11 mouse cellular contexts compared by ENCODE assay signal in the genomic region with DNA sequence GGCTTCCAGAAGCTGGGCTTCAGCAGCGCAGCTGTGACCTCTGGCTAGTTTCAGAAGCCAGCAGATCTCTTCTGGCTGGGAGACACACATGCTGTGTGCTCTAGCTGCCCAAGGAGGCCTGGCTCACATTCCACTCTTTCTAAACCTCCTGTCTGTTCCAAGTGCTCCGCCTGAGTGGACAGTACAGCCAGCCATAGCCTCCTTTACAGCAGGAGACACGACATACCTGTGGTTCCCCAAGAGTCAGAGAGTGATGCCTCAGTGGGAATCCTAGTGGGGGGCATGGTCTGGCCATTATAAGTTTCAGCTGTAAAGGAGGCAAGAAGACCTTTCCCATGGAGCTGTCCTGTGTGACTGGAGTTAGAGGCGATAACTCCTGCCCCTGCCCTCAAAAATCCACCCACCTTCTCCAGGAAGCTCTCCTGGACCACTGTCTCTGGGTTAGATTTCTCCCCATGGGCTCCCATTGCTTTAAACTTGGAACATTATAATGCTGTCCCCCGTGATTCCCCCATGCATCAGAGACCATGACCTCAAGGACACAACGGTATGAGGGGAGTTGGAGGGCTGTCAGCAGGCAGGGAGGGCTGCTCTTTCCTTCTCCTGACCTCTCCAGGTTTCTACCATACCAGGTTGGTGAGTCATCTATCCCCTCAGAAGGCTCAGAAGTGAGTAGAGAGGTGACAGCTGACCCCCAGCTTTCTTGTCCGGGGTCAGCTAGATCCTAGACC. TPM values are rescaled to one million over a fixed set of nuclear protein-coding genes. Genes with fewer than 3 reads are reported as not detected.
DNase-seq lines count a peak whose midpoint lies in the region; TF ChIP-seq lines count a peak whose summit lies in the region.
"Had no signal": no experiment of that assay in that cellular context is flagged by ENCODE, and none has a peak within 500 bp of the region (broad histone marks: within the 10 kb centered on the region; RNA-seq: fewer than 3 reads in every experiment).

No protein-coding gene starts in this region.

- peaks cover 28% of the 10 kb centered on the region; the same call in 1 of the 2 replicates for H3K79me2 ChIP-seq in liver, adult 2 months (ENCODE audit: control insufficient read depth, insufficient read depth, low read length)

- no peak overlapping the region for H3K27ac ChIP-seq in liver, adult 2 months (replicated peaks; ENCODE audit: insufficient read depth, low read depth, low read length)
- H3K27ac ChIP-seq: forebrain, embryonic 15.5 days had no signal

- TF ChIP-seq CTCF in liver, adult 2 months (IDR thresholded peaks at IDR 0.05; ENCODE audit: low read depth, low read length), result no peak

- 54% methylated on average over 7 of the region's 7 CpGs for WGBS in liver, adult 2 months

- TF ChIP-seq POLR2A in liver, adult 2 months (IDR thresholded peaks at IDR 0.05; ENCODE audit: extremely low read depth, insufficient read depth, low read length), result no peak

- no peaks in the 10 kb centered on the region for H3K36me3 ChIP-seq in liver, adult 2 months (ENCODE audit: control insufficient read depth, insufficient read depth, low read length)
- H3K36me3 ChIP-seq: embryonic facial prominence, embryonic 15.5 days; forebrain, embryonic 15.5 days had no signal

- no peak overlapping the region for H3K9ac ChIP-seq in liver, adult 2 months (ENCODE audit: low read depth, low read length)
- H3K9ac ChIP-seq: embryonic facial prominence, embryonic 15.5 days; forebrain, embryonic 15.5 days; lung, embryonic 14.5 days had no signal

- no peak overlapping the region for H3K4me3 ChIP-seq in liver, adult 2 months (ENCODE audit: insufficient read depth, low read depth, low read length)
- H3K4me3 ChIP-seq: forebrain, embryonic 15.5 days had no signal

- H3K27me3 ChIP-seq in liver, adult 2 months (ENCODE audit: control insufficient read depth, insufficient read depth, low read length), result no peaks in the 10 kb centered on the region
- H3K27me3 ChIP-seq: embryonic facial prominence, embryonic 15.5 days had no signal

- peak; percentile 68 for DNase-seq in gastrocnemius, adult 18-20 months (ENCODE audit: low spot score)
- no peak for DNase-seq in gastrocnemius, postnatal 10 days
- DNase-seq in liver, adult 2 months (ENCODE audit: extremely low read depth, low read depth, low spot score), result peak; percentile 87
- no peak for DNase-seq in liver
- peak; percentile 70 for DNase-seq in brain, adult 2 months (ENCODE audit: low read depth, low spot score)
- DNase-seq in gastrocnemius, adult 8-10 months (ENCODE audit: low spot score in 2 of 2), result peak; percentile 30 to 54
- DNase-seq in thymus, postnatal 10 days (ENCODE audit: low spot score in 2 of 2), result no peak
- no peak for DNase-seq in testis, postnatal 14 days (ENCODE audit: low spot score)
- DNase-seq: lung, embryonic 14.5 days had no signal

- peaks cover 21% of the 10 kb centered on the region for H3K4me1 ChIP-seq in liver, adult 2 months (ENCODE audit: control insufficient read depth, insufficient read depth, low read length)

RNA-seq across cellular contexts. Expression of a gene that starts 1.4 kb away (rescaled TPM):
- 1 to 10 TPM; 3.9 to 5.6 TPM for total RNA-seq in gastrocnemius, adult 18-20 months (2021)
- total RNA-seq in gastrocnemius, postnatal 10 days (2021), result 10 to 100 TPM; 11.9 to 17.3 TPM
- total RNA-seq in liver, adult 2 months (2014; rRNA removed), result 6.5 and 7.4 TPM in 2 replicates
- 19.8 and 21.1 TPM in 2 replicates for polyA plus RNA-seq in liver, adult 2 months (2012; rRNA removed)
- 1 to 10 TPM; 4.3 to 7.7 (median 5.3) TPM for total RNA-seq in gastrocnemius, adult 8-10 months (2022)

Comparison
In these comparisons a context has a peak if more than half of its experiments do, and no peak if none do; other contexts are left out.
1. DNase-seq: peak in gastrocnemius, adult 18-20 months (single experiment), liver, adult 2 months (single experiment), brain, adult 2 months (single experiment) and gastrocnemius, adult 8-10 months (2 of 2); none in gastrocnemius, postnatal 10 days (single experiment), liver (single experiment), thymus, postnatal 10 days (0 of 2) and testis, postnatal 14 days (single experiment).